Mouse (Mus musculus): ENCODE data around the gene Neu4.
A peak's percentile ranks its signal among the peaks of the same experiment; 100 is the strongest.
"Not testable (repeated sequence)": the region's sequence is repeated elsewhere in the genome, so short reads cannot be mapped to it uniquely, and the experiment has no call there.

Neu4 gene

GRCm38 (mm10) chr1:94053530-94054216 lies 33.4 kb downstream of the Neu4 start:
- peak; percentile 41 to 49 for DNase-seq (ENCODE audit: low spot score in 2 of 2)

DNA sequence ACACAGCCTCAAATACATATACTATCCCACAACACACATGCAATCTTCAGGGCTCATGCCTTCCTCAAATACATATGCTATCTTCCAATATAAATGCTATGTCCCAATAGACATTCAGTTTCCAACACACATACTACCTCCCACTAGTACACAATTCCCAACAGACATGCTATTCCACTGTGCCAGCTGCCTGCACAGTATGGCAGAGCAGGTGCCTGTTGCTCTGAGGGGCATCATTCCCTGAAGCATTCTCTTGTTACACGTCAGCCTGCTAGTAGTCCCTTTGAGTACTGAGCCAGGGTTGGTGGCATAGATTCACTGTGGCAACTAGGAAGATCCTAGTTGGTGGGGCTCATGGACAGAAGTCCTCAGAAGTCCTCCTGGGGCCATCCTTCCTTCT lies 34.2 kb downstream of the Neu4 start:
- DNase-seq (ENCODE audit: low spot score in 2 of 2), result no peak

DNA sequence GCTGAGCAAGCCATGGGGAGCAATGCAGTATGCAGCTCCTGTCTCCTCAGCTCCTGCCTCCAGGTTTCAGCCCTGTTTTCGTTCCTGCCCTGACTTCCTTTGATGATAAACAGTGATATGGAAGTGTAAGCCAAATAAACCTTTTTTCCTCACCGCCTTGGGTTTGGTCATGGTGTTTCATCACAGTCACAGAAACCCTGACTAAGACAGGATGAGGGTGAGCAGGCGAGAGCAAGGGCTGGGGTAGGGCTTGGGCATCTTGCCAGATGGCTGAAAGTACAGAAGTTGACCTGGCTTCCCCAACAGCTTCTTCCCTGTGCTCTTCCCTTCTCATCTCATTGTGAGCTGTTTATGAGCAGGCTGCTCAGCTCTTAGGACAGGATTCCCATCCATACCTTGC lies 35.7 kb downstream of the Neu4 start:
- DNase-seq (ENCODE audit: low spot score in 2 of 2), result no peak

GRCm38 (mm10) chr1:94057401-94057800 lies 37.1 kb downstream of the Neu4 start:
- no peak for DNase-seq (ENCODE audit: low spot score in 2 of 2)

DNA sequence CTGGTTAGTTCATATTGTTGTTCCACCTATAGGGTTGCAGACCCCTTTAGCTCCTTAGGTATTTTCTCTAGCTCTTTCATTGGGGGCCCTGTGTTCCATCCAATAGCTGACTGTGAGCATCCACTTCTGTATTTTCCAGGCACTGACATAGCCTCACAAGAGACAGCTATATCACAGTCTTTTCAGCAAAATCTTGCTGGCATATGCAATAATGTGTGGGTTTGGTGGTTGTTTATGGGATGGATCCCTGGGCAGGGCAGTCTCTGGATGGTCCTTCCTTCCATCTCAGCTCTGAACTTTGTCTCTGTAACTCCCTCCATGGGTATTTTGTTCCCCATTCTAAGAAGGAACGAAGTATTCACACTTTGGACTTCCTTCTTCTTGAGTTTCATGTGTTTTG lies 38.0 kb downstream of the Neu4 start:
- DNase-seq (ENCODE audit: low spot score in 2 of 2), result not testable (repeated sequence)

DNA sequence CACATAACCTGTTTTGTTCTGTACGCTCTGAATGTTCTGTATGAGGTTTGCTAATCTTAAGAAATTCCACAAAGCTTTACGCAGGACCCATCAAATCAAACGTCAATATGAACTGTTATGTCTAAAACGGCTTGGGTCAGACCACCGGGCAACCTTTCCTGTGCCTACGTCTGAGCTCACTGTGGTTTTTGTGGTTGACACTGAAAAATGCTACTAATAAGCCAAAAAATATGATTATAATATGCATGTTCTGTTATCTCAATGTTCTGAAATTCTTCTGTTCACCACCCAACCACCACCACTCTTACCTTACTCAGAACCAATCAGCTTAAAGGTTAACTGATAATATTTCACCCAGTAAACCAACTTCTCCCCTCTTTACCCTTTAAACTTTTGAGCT lies 54.5 kb downstream of the Neu4 start:
- no peak for DNase-seq (ENCODE audit: low spot score in 2 of 2)

DNA sequence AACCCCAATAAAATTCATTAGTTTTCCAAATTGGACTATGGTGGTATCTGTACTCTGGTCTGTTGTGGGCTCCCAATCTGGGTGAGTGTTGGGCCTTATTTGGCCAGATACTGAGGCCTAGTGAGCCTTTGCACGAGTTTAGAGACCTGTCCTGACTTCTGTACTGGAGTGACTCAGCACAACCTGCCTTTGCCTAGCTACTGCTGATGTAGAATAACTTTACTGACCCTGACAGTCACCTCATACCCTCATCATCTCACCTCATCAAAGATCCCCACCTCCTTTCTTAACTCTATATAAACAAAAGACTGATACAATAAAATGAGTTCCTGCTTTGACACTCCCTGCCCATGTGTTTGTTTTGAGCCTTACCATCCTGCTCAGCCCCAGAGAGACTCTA lies 56.5 kb downstream of the Neu4 start:
- DNase-seq (ENCODE audit: low spot score in 2 of 2), result no peak
